Mouse (Mus musculus) ES-E14 (cell line): ENCODE data around the gene Dcbld2. TPM values are rescaled to one million over a fixed set of nuclear protein-coding genes. Genes with fewer than 3 reads are reported as not detected.
A peak's percentile ranks its signal among the peaks of the same experiment; 100 is the strongest.

Experiments used
- DNase-seq: peaks from one replicate; pipeline ENCODE4 v3.0.0-alpha.2; 2013; ENCODE audit warnings: low read depth, low spot score
- H3K27ac ChIP-seq: 2 replicates; pipeline ENCODE4 v1.5.1; 2012; ENCODE audit warnings: low read depth, mild to moderate bottlenecking, low read length, moderate library complexity, mixed read lengths; ENCODE audit not compliant: poor library complexity, insufficient read depth, severe bottlenecking
- H3K36me3 ChIP-seq: 2 replicates; pipeline ENCODE4 v1.6.1; 2012; ENCODE audit warnings: mild to moderate bottlenecking, low read length, moderate library complexity, mixed read lengths; ENCODE audit not compliant: control insufficient read depth, poor library complexity, insufficient read depth, severe bottlenecking
- H3K4me1 ChIP-seq, 2 experiments: fragments of 150-350 bp in 1 of 2; sonication (generic) in 1 of 2; 2 replicates each; pipeline ENCODE4 v1.6.1; 2012; ENCODE audit warnings: low read length in 2 of 2, mild to moderate bottlenecking in 1 of 2, mixed read lengths in 1 of 2; ENCODE audit not compliant: control insufficient read depth in 2 of 2, insufficient read depth in 2 of 2, poor library complexity in 1 of 2
- H3K4me3 ChIP-seq, 2 experiments: fragments of 150-350 bp in 1 of 2; sonication (generic) in 1 of 2; 2 replicates each; pipeline ENCODE4 v1.5.1; 2012; ENCODE audit warnings: low read length in 2 of 2, low read depth in 1 of 2, mild to moderate bottlenecking in 1 of 2, mixed read lengths in 1 of 2; ENCODE audit not compliant: insufficient read depth in 1 of 2, poor library complexity in 1 of 2, severe bottlenecking in 1 of 2
- H3K9ac ChIP-seq: 2 replicates; pipeline ENCODE4 v1.6.1; 2012; ENCODE audit warnings: low read depth, mild to moderate bottlenecking, low read length, mixed read lengths; ENCODE audit not compliant: poor library complexity, insufficient read depth, severe bottlenecking
- H3K9me3 ChIP-seq: fragments of 150-350 bp; sonication (generic); 2 replicates; pipeline ENCODE4 v1.6.1; 2012; ENCODE audit warnings: low read depth, mild to moderate bottlenecking, low read length; ENCODE audit not compliant: control insufficient read depth, insufficient read depth
- CHD2 ChIP-seq: IDR thresholded peaks from 2 replicates; pipeline ENCODE4 v1.6.1; 2014; ENCODE audit warnings: mild to moderate bottlenecking, low read depth, low read length, inconsistent platforms
- HCFC1 ChIP-seq: IDR thresholded peaks from 2 replicates; pipeline ENCODE4 v1.6.1; 2012; ENCODE audit warnings: low read length, inconsistent platforms, borderline replicate concordance; ENCODE audit not compliant: insufficient read depth
- MAFK ChIP-seq: IDR thresholded peaks from 2 replicates; pipeline ENCODE4 v1.6.1; 2014; ENCODE audit warnings: mild to moderate bottlenecking, low read depth, low read length, inconsistent platforms; ENCODE audit not compliant: insufficient read depth
- ZC3H11A ChIP-seq: IDR thresholded peaks from 2 replicates; pipeline ENCODE4 v1.6.1; 2012; ENCODE audit warnings: low read depth, mild to moderate bottlenecking, inconsistent platforms, low read length, borderline replicate concordance
- ZNF384 ChIP-seq: IDR thresholded peaks from 2 replicates; pipeline ENCODE4 v1.6.1; 2012; ENCODE audit warnings: low read depth, low read length, inconsistent platforms
- in situ Hi-C, 2 experiments: fragments of 600-800 bp; cut with MboI; formaldehyde crosslinking; loops; one replicate each; pipeline ENCODE4 v1.15.1; 2025; ENCODE audit warnings: low sequenced_read_pairs in 2 of 2, inconsistent platforms in 1 of 2; ENCODE audit not compliant: unreplicated experiment in 2 of 2
- total RNA-seq: library from RNA; depleted of rRNA; stranded (reverse); fragments of 300-350 nt; gene quantifications from 2 replicates; pipeline ENCODE4 v1.2.3, GENCODE M21; 2012; rRNA removed

Dcbld2 gene
- total RNA-seq, 1 experiment: 45.7 TPM

GRCm38 (mm10) chr16:58513755-58514154 is 105.5 kb downstream of the Dcbld2 start:
- Histone ChIP-seq H3K9me3 (no peaks in the 10 kb centered on the region), H3K4me1 (peaks cover 0 to 3% of the 10 kb centered on the region in 2 experiments; a peak in 1 of 4 replicates), H3K4me3 (no peak overlapping the region), H3K36me3 (no peaks in the 10 kb centered on the region), H3K27ac (no peak overlapping the region), H3K9ac (no peak overlapping the region)
- in situ Hi-C loops: no loop called here
- no peak for DNase-seq
- TF ChIP-seq CHD2: no peak
- no peak for TF ChIP-seq MAFK
- TF ChIP-seq ZNF384: no peak
- no peak for TF ChIP-seq ZC3H11A
- no peak for TF ChIP-seq HCFC1

DNA sequence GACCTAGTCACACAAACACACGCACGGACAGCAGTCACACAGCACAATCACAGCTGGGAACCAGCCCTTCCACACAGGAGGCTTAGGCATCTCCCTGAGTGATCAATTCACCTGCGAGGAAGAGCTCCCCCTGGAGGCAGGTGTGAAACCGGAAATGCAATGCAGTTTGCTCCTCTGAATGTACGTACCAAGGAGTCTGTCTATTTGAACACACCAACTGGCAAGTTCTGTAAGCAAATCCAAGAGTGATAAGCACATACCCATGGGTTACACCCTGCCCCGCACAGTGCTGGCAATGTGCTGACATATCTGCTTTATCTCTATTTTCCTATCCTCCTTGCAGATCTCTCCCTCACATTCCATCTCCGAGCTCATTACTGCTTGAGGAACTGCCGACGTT is 106.3 kb downstream of the Dcbld2 start:
- Histone ChIP-seq H3K36me3 (no peaks in the 10 kb centered on the region), H3K27ac (no peak overlapping the region), H3K4me3 (no peak overlapping the region), H3K9me3 (no peaks in the 10 kb centered on the region), H3K4me1 (peaks cover 0 to 3% of the 10 kb centered on the region in 2 experiments; a peak in 1 of 4 replicates), H3K9ac (no peak overlapping the region)
- no peak for TF ChIP-seq ZNF384
- TF ChIP-seq ZC3H11A: no peak
- TF ChIP-seq CHD2: no peak
- TF ChIP-seq MAFK: no peak
- no peak for TF ChIP-seq HCFC1
- in situ Hi-C loops: no loop called here
- DNase-seq: peak; percentile 69

DNA sequence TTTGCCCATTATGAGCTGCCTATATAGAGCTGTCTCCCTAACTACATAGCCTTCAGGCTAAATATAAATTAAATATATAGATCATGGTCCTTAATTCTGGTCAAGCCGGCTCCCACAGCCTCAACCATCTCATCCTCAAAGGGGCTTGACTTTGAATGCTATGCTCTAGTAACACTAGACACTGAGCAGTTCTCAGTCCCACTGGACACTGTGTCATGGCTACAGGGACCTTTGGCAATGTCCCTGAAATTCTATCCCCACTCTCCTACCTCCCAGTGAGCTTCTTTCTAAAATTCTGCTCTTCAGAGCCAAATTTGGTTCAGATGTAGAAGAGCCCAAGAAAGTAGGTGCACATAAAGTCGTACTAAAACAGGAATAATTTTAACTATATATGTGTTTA is 107.9 kb downstream of the Dcbld2 start:
- in situ Hi-C loops: no loop called here
- Histone ChIP-seq H3K36me3 (no peaks in the 10 kb centered on the region), H3K27ac (no peak overlapping the region), H3K9ac (no peak overlapping the region), H3K4me1 (peaks cover 0 to 3% of the 10 kb centered on the region in 2 experiments; a peak in 1 of 4 replicates), H3K9me3 (no peaks in the 10 kb centered on the region), H3K4me3 (no peak overlapping the region)
- TF ChIP-seq ZNF384: no peak
- no peak for TF ChIP-seq CHD2
- TF ChIP-seq HCFC1: no peak
- no peak for TF ChIP-seq ZC3H11A
- TF ChIP-seq MAFK: no peak
- no peak for DNase-seq

GRCm38 (mm10) chr16:58516960-58517798 is 108.9 kb downstream of the Dcbld2 start:
- in situ Hi-C loops: no loop called here
- DNase-seq: no peak
- H3K36me3 ChIP-seq: no peaks in the 10 kb centered on the region
- H3K9me3 ChIP-seq: no peaks in the 10 kb centered on the region
- no peak overlapping the region for H3K9ac ChIP-seq
- H3K4me3 ChIP-seq: no peak overlapping the region
- TF ChIP-seq ZC3H11A (no peak), CHD2 (no peak), MAFK (no peak), ZNF384 (no peak), HCFC1 (no peak)
- peaks cover 0 to 2% of the 10 kb centered on the region in 2 experiments; a peak in 1 of 4 replicates for H3K4me1 ChIP-seq
- no peak overlapping the region for H3K27ac ChIP-seq

Other genes starting within 250 kb of the Dcbld2 start
- gene St3gal6, start 115.8 kb downstream of the Dcbld2 start, total RNA-seq: 0.90 and 2.2 TPM in 2 replicates
- not detected in 2 replicates for gene Gm813, start 208.5 kb downstream of the Dcbld2 start, total RNA-seq
- gene E330017A01Rik, start 230.3 kb downstream of the Dcbld2 start, total RNA-seq: not detected in 2 replicates